Mouse (Mus musculus): Measurements from ENCODE around the gene Nutf2-ps1.
"Not testable (repeated sequence)": the region's sequence is repeated elsewhere in the genome, so short reads cannot be mapped to it uniquely, and the experiment has no call there.

Gene Nutf2-ps1

GRCm38 (mm10) chr19:53588968-53589367, at the start of gene Nutf2-ps1:
Nutf2-ps1 (minus strand) TSS chr19:53589068.
- DNase-seq (ENCODE audit: low spot score in 2 of 2) = not testable (repeated sequence)

GRCm38 (mm10) chr19:53638041-53638440, 49.2 kb upstream of the Nutf2-ps1 start:
- no peak for DNase-seq (ENCODE audit: low spot score in 2 of 2)

GRCm38 (mm10) chr19:53621681-53622080, 32.8 kb upstream of the Nutf2-ps1 start:
- peak in 1 of 2 experiments; percentile 47 for DNase-seq (ENCODE audit: low spot score in 2 of 2)

DNA sequence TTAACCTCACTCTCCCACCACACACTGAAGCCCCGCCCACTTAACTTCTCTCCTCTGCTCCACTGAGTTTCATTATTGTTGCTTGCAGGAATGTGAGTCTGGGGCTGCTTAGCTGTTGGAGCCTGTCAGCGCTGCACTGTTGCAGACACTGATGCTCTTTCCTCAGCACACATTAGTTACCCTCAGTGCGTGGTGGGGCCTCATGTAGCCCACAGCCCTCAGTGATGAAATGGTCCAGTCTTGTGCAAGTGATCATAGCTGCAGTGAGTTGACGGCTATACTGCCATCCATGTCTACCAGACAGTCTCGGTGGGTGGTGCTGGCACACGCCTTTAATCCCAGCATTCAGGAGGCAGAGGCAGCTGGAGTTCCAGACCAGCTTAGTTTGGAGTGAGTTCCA, 20.1 kb upstream of the Nutf2-ps1 start:
- DNase-seq (ENCODE audit: low spot score in 2 of 2) = no peak

GRCm38 (mm10) chr19:53601363-53601655, 12.4 kb upstream of the Nutf2-ps1 start:
- no peak for DNase-seq (ENCODE audit: low spot score in 2 of 2)

DNA sequence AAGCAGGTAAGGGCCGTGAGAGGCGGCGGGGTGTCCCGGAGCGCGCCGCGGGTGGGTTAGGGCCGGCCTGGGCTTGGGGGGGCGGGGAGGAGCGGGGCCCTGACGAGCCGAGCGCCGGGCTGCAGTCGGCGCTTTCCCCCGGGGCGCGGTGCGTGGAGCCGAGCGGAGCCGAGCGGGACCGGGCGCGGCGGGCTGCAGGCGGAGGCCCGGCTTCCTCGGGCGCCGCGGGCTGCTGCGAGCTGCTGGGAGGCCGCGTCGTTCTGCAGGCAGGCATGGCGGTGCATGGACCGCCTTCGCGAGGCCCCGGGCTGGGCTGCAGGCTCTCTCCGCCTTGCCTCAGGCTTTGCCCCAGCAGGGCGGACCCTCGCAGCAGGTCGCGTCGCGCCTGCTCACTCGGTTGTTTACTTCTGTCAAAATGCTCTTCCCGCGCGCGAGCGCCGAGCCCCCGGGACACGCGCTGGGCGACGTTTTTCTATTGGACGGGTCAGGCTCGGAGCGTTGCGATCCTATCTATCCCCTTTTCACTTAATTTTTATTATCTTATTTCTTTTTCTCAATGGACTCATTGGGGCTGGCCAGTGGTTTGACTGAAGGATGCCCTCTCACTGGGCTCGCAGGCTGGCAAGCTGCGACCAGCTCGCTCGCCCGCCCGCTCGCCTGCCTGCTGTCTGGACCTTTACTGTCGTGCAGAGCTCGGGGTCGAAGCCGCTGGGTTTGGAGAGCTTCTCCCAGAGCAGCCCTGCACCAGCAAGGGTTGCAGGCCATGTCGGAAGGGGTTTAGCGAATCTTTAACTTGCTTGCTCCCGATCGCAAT, 11.9 kb upstream of the Nutf2-ps1 start:
- peak; percentile 68 to 84 for DNase-seq (ENCODE audit: low spot score in 2 of 2)

GRCm38 (mm10) chr19:53599757-53600539, 11.1 kb upstream of the Nutf2-ps1 start, which contains the start of gene Smc3:
Smc3 (plus strand) TSS chr19:53600398.
- DNase-seq (ENCODE audit: low spot score in 2 of 2) = peak; percentile 100

- DNase-seq (ENCODE audit: low spot score in 2 of 2) = no peak
Observed at GRCm38 (mm10) chr19:53596723-53597474, 8.0 kb upstream of the Nutf2-ps1 start.

GRCm38 (mm10) chr19:53587686-53588085, 1.2 kb downstream of the Nutf2-ps1 start:
- not testable (repeated sequence) for DNase-seq (ENCODE audit: low spot score in 2 of 2)

GRCm38 (mm10) chr19:53580271-53580670, 8.6 kb downstream of the Nutf2-ps1 start:
- peak in 1 of 2 experiments; percentile 60 for DNase-seq (ENCODE audit: low spot score in 2 of 2)

- peak; percentile 58 to 78 for DNase-seq (ENCODE audit: low spot score in 2 of 2)
Observed at GRCm38 (mm10) chr19:53578597-53579252, 10.1 kb downstream of the Nutf2-ps1 start.

- DNase-seq (ENCODE audit: low spot score in 2 of 2) = peak in 1 of 2 experiments; percentile 38
Observed at GRCm38 (mm10) chr19:53577025-53577800, 11.7 kb downstream of the Nutf2-ps1 start.

DNA sequence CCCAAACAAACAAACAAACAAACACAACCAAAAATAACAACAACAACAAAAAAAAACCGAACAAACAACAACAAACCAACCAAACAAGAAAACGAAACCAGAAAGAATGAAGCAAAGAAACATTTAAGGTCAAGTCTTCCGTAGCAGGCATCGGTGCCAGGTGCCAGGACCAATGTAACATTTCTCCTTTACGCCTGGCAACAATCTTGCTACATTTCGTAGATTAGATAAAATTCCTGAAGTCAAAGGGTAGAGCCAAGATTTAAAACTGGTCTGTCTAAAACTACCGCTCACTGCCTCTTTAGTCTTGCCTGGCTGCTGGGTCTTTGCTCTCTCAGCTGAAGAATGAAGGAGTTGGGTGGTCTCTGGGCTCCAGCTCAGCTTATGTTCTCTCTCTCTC, 12.8 kb downstream of the Nutf2-ps1 start:
- DNase-seq (ENCODE audit: low spot score in 2 of 2) = peak in 1 of 2 experiments; percentile 14

DNA sequence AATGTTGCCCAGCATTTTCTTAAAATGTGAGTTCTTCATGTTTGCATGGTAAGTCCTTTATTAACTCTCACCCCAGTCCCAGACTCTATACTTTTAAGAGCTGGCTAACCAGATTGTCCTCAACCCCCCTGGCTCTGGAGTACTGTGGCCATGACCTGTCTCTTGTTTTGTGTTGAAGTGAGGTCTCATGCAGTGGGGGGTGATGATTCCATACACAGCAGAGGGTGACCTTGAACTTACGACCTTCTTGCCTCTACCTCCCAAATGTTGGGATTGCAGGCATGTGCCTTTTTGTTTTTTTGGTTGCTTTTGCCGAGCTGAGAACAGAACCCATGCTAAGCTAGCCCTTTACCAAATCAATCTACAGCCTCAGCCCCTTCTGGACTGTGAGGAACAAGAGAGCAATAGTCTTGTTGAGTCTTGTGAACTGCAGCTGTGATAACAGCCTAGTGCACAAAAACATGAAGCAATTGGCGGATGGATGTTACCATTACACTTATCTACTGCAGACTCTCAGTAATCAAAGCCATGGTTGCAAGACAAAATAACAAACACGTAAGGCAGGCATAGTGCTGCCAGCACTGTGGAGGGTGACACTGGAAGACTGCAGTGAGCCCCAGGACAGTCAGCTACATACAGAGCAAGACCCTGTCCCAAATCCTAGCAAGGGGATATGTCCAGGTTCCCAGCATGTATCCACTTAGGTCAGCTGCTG, 13.4 kb downstream of the Nutf2-ps1 start:
- DNase-seq (ENCODE audit: low spot score in 2 of 2) = peak in 1 of 2 experiments; percentile 46

GRCm38 (mm10) chr19:53574546-53574945, 14.3 kb downstream of the Nutf2-ps1 start:
- DNase-seq (ENCODE audit: low spot score in 2 of 2) = no peak

GRCm38 (mm10) chr19:53574131-53574530, 14.7 kb downstream of the Nutf2-ps1 start:
- peak in 1 of 2 experiments; percentile 45 for DNase-seq (ENCODE audit: low spot score in 2 of 2)

- DNase-seq (ENCODE audit: low spot score in 2 of 2) = peak in 1 of 2 experiments; percentile 40
Observed at GRCm38 (mm10) chr19:53573151-53573550, 15.7 kb downstream of the Nutf2-ps1 start.

- peak in 1 of 2 experiments; percentile 35 for DNase-seq (ENCODE audit: low spot score in 2 of 2)
Observed at GRCm38 (mm10) chr19:53572607-53573006, 16.3 kb downstream of the Nutf2-ps1 start.

DNA sequence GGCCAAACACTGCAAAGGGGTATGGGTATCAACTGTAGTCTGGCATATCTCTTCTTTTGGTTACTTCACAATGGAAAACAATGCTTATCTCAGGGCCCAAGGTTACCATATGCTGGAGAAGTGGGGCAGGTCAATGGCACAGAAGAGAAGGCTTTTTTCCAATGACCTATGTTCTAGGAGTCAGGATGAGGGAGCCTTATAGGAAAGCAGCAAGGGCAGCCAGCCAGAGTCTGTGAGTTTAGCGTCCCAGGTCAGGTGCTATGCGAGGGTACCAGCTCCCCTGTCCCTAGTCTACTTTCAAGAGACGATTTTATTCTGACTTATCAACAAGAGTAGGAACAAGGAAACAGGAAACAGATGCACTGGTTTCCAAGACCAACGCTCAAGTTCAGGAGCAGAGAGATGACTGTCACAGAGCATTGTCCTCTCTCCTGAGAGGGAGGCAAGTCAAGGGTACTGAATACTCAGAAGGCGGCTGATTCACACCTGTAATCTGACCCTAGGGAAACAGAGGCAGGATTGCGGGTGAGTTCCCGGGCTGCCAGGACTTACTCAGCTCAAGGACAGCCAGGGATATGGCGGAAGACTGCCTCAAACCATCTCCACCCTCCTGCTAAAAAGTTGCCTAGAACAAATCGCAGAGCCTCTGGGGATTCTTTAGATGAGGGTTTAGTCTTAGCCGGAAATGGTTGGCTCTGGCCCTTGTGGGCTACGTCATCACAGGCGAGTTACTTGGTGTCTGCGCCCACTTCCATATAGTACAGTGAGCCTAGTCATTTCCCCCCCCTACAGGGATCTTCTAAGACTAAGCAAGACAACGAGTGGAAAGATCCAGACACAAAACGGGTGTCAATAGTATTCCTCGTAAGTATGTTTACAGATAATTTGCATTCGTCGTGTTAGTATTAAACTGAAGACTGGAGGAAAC, 17.1 kb downstream of the Nutf2-ps1 start:
- DNase-seq (ENCODE audit: low spot score in 2 of 2) = peak in 1 of 2 experiments; percentile 54
